Mouse (Mus musculus) C2C12 (cell line): ENCODE measurements around the gene Gnl1.

Experiments
- CTCF ChIP-seq: IDR thresholded peaks from one replicate; pipeline ENCODE4 v1.5.1; 2011; ENCODE audit not compliant: control insufficient read depth, insufficient read depth, insufficient read length
- MAX ChIP-seq: IDR thresholded peaks from one replicate; pipeline ENCODE4 v1.6.1; 2011; ENCODE audit warnings: mild to moderate bottlenecking, control low read depth
- MYOD1 ChIP-seq: IDR thresholded peaks from one replicate; pipeline ENCODE4 v1.6.1; 2011; ENCODE audit warnings: low read depth; ENCODE audit not compliant: control insufficient read depth, insufficient read length
- MYOG ChIP-seq: IDR thresholded peaks from one replicate; pipeline ENCODE4 v1.6.1; 2011; ENCODE audit not compliant: control insufficient read depth, insufficient read length; ENCODE audit errors: extremely low read depth
- USF1 ChIP-seq: IDR thresholded peaks from one replicate; pipeline ENCODE4 v1.6.1; 2011; ENCODE audit warnings: low read depth, mild to moderate bottlenecking, control low read depth, moderate library complexity

DNA sequence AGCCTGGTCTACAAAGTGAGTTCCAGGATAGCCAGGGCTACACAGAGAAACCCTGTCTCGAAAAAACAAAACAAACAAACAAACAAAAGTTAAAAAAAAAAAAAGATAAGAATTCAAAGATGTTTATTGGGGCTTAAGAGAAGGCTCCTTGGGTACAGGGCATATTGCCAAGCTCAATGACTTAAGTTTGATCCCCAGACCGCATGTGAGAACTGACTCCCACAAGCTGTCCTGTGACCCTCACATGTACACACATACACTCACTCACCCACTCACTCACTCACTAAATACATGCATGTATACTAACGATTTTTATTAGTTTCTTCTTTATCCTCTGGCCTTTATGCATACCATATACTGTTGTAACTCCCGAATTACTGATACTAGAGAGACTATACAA, 20.7 kb downstream of the Gnl1 start:
- TF ChIP-seq CTCF (no peak), MYOD1 (no peak), MYOG (no peak), USF1 (no peak), MAX (no peak)
